Mouse (Mus musculus) intestine, embryonic 14.5 days (tissue): ENCODE results near the gene Rnf220. TPM values are rescaled to one million over a fixed set of nuclear protein-coding genes. Genes with fewer than 3 reads are reported as not detected.

Source experiments
- ATAC-seq: fragments of 200-750 bp; cut with Nextera tagmentation; replicated peaks from 2 replicates; pipeline ENCODE4 v1.8.0; 2017; ENCODE audit warnings: low read depth, moderate number of reproducible peaks, moderate TSS enrichment, moderate library complexity; ENCODE audit not compliant: low FRiP score, low TSS enrichment
- DNase-seq: peaks from one replicate; pipeline ENCODE4 v3.0.0-alpha.2; 2018; ENCODE audit warnings: low spot score
- H3K27ac ChIP-seq: fragments of 300-500 bp; sonication (generic); 2 replicates; pipeline ENCODE4 v1.5.1; 2014; ENCODE audit warnings: low read depth, mild to moderate bottlenecking, control low read depth
- H3K27me3 ChIP-seq: fragments of 300-500 bp; sonication (generic); replicated peaks from 2 replicates; pipeline ENCODE4 v1.6.1; 2014; ENCODE audit warnings: low read length, control low read depth; ENCODE audit not compliant: control insufficient read depth, insufficient read depth
- H3K36me3 ChIP-seq: fragments of 300-500 bp; sonication (generic); 2 replicates; pipeline ENCODE4 v1.6.1; 2014; ENCODE audit warnings: low read length, control low read depth; ENCODE audit not compliant: control insufficient read depth, insufficient read depth
- H3K4me1 ChIP-seq: fragments of 300-500 bp; sonication (generic); replicated peaks from 2 replicates; pipeline ENCODE4 v1.6.1; 2014; ENCODE audit warnings: low read length, control low read depth, mixed read lengths; ENCODE audit not compliant: control insufficient read depth, insufficient read depth
- H3K4me2 ChIP-seq: fragments of 300-500 bp; sonication (generic); 2 replicates; pipeline ENCODE4 v1.6.1; 2014; ENCODE audit warnings: low read length
- H3K4me3 ChIP-seq: fragments of 300-500 bp; sonication (generic); 2 replicates; pipeline ENCODE4 v1.5.1; 2014; ENCODE audit warnings: low read depth, low read length, control low read depth, mixed read lengths
- H3K9ac ChIP-seq: fragments of 300-500 bp; sonication (generic); 2 replicates; pipeline ENCODE4 v1.6.1; 2014; ENCODE audit warnings: mild to moderate bottlenecking, low read length
- H3K9me3 ChIP-seq: fragments of 300-500 bp; sonication (generic); 2 replicates; pipeline ENCODE4 v1.6.1; 2016; ENCODE audit warnings: low read length, control low read depth; ENCODE audit not compliant: control insufficient read depth
- WGBS: fragments of 180-500 bp; shearing (Covaris S2); extraction: QIAGEN DNeasy Blood & Tissue Kit; methylation state at CpG from one replicate; pipeline ENCODE4 v1.1.7; 2014; 5-methylcytosine and 5-hydroxymethylcytosine counted together
- polyA plus RNA-seq: library from polyadenylated mRNA; unstranded; fragments of >200 nt; fragmentation: Nextera tagmentation; extraction: Ambion mirVana; gene quantifications from 2 replicates; pipeline ENCODE4 v1.2.1, GENCODE M21; 2014

Rnf220 gene
- 58.7 and 65.1 TPM in 2 replicates for polyA plus RNA-seq

DNA sequence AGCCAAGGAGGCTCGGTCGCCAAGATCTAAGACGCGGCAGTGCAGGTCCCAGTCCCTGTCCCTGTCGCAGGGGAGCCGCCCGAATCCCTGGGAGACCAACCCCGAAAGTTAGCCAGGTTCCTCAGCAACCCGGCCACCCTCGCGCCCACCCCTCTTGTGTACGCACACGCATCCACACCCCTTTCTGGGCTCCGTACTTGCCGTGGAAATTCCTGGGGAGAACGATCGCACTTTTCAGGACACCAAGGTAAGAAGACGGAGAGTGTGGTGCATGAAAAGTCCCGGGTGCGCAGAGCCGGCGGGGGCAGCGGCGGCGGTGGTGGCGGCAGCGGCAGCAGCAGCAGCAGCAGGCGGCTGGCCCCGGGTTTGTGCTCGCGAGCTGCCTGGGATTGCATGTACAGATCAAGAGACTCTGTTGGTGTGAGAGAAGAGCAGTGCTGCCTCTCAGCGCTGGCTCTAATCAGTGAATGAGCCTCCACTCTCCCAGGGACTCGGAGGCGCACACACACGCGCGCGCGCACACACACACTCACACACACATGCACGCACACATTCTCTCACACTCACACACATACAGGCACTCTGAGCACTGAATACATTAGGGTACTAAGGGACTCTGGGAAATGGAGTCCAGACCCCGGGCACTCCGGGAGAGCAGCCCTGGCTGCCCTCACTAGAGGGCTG, at the start of gene Rnf220:
TSS of gene Rnf220 (minus strand) at position 571 of the 684 bp plus-strand sequence.
- DNase-seq (peak; percentile 83), ATAC-seq (peak; percentile 75)
- Histone ChIP-seq H3K4me1 (peaks cover 12% of the 10 kb centered on the region), H3K4me3 (peak within 1 kb of the TSS; percentile 37), H3K4me2 (peak within 1 kb of the TSS; percentile 65), H3K9me3 (0 out of 2 replicates have a peak, but pooled peaks cover 2% of the 10 kb centered on the region), H3K27ac (no peak within 1 kb of the TSS), H3K36me3 (no peaks in the 10 kb centered on the region), H3K27me3 (peaks cover 70% of the 10 kb centered on the region), H3K9ac (no peak within 1 kb of the TSS)
- under 1% methylated on average over 42 of the region's 42 CpGs for WGBS

DNA sequence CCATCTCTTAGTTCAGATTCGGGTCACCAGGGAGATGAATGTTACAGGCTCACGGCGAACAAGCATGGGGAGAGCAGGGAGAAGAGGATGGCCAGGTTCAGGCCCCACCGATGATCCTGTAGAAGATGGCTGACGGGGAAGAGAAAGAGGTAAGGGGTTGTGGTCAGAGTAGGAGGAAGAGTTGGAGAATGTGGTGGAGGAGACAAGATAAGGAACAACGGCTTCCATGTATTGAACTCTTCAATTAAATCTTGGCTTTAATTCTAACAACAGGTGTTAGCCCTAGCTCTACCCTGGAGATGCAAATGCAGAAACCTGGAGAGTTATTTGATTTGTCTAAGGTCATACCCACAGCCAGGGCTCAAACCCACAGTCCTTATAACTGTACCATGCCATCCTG, 49.8 kb upstream of the Rnf220 start:
- no peaks in the 10 kb centered on the region for H3K27me3 ChIP-seq
- H3K4me3 ChIP-seq: no peak overlapping the region
- peaks cover 8% of the 10 kb centered on the region for H3K4me1 ChIP-seq
- 83% methylated on average over 6 of the region's 6 CpGs for WGBS
- H3K9ac ChIP-seq: no peak overlapping the region
- H3K36me3 ChIP-seq: no peaks in the 10 kb centered on the region
- no peaks in the 10 kb centered on the region for H3K9me3 ChIP-seq
- ATAC-seq: no peak
- H3K27ac ChIP-seq: no peak overlapping the region
- no peak overlapping the region for H3K4me2 ChIP-seq
- no peak for DNase-seq

DNA sequence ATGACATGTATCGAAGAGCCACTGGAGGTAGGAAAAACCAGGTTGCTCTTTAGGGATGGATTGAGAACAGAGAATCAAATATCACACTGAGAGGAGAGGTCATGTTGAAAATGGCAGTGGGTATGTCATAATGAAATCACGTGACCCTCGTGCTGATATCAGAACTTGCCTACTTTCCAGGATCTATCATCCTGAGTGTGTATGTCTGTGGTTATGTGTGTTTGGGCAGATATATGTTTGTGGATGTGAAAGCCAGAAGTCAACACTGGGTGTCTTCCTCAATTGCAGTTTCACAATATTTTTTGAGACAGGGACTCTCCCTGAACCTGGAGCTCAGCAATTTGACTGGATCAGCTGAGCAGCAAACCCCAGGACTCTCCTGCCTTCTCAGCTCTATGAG, 48.6 kb upstream of the Rnf220 start:
- Histone ChIP-seq H3K4me2 (no peak overlapping the region), H3K4me3 (no peak overlapping the region), H3K9ac (no peak overlapping the region), H3K27ac (no peak overlapping the region), H3K27me3 (no peaks in the 10 kb centered on the region), H3K4me1 (no peaks in the 10 kb centered on the region), H3K9me3 (no peaks in the 10 kb centered on the region), H3K36me3 (no peaks in the 10 kb centered on the region)
- ATAC-seq (no peak), DNase-seq (no peak)
- 84% methylated on average over 3 of the region's 3 CpGs for WGBS

DNA sequence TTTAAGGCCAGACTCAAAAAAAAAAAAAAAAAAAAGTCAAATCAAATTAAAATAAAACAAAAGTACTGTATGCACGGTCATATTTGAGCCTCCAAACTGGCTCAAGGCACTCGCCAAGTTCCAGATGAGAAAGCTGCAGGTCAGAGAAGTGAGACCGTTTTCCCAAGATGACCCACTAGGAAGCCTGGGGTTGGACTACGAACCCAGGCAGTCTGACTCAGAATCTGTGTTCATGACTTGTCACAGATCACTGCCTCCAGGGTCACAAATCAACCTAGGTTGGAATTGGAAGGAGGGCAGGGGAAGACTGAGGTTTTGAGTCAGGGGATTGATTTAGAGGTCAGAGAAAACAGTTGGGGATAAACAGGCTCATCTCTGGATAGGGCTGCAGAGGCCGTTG, 43.7 kb upstream of the Rnf220 start:
- H3K27me3 ChIP-seq: no peaks in the 10 kb centered on the region
- H3K4me1 ChIP-seq: no peaks in the 10 kb centered on the region
- 72% methylated on average over 5 of the region's 5 CpGs for WGBS
- H3K4me2 ChIP-seq: no peak overlapping the region
- no peak overlapping the region for H3K27ac ChIP-seq
- H3K4me3 ChIP-seq: no peak overlapping the region
- no peaks in the 10 kb centered on the region for H3K36me3 ChIP-seq
- H3K9me3 ChIP-seq: no peaks in the 10 kb centered on the region
- no peak for ATAC-seq
- no peak overlapping the region for H3K9ac ChIP-seq
- no peak for DNase-seq

DNA sequence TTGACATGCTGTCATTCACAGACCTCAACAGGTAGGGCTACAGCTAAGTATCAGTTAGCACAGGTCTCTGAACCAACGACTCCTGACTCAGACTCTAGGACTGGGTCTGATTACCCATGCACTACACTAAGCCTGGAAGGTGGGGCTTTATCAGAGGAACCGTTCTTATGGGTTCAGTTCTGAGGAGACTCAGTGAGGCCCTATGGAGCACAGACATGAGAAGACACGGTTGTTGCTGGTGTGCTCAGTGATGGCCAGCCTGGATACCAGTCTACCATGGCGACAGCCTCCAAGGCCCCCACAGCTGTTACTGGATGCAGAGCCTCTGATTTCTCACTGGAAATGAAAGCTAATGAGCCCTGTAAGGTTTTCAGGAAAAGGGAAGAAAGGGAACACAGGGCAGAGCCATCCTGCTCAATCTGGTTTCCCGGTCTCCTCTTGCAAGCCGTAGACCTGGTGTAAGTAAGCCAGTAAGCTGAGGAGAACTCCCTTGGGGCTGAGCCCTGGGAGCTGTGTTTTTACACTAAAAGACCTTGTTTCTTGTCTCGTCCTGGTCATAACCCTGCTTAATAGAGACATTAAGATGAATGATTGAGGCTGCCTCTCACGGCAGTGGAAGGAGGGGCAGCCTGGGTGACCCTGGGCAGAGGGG, 42.6 kb upstream of the Rnf220 start:
- no peaks in the 10 kb centered on the region for H3K4me1 ChIP-seq
- H3K27me3 ChIP-seq: no peaks in the 10 kb centered on the region
- DNase-seq (no peak), ATAC-seq (no peak)
- H3K9ac ChIP-seq: no peak overlapping the region
- no peak overlapping the region for H3K4me3 ChIP-seq
- H3K36me3 ChIP-seq: no peaks in the 10 kb centered on the region
- no peak overlapping the region for H3K27ac ChIP-seq
- no peak overlapping the region for H3K4me2 ChIP-seq
- no peaks in the 10 kb centered on the region for H3K9me3 ChIP-seq
- WGBS: 64% methylated on average over 8 of the region's 8 CpGs

DNA sequence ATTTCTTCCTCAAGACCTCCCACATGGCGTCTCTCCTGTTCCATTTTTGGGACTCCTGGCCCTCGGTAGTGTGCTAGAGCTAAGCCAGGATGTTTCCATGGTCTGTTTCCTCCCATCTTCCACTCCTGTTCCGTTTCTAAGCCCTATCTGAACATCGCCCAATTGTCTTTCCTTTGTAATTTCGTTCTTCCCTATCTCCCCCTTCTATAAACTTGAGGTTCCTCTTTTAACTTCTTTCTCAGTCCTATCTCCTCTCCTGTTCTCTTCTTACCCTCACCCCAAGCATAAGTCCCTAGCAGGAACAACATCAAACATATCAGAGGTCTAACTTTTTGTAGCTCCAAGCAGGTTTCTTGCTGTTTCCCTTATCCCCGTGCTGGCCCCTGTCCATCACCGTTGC, 40.1 kb upstream of the Rnf220 start:
- H3K9me3 ChIP-seq: no peaks in the 10 kb centered on the region
- H3K27me3 ChIP-seq: no peaks in the 10 kb centered on the region
- H3K4me3 ChIP-seq: no peak overlapping the region
- no peaks in the 10 kb centered on the region for H3K4me1 ChIP-seq
- no peaks in the 10 kb centered on the region for H3K36me3 ChIP-seq
- H3K9ac ChIP-seq: no peak overlapping the region
- no peak overlapping the region for H3K4me2 ChIP-seq
- H3K27ac ChIP-seq: no peak overlapping the region
- ATAC-seq (no peak), DNase-seq (no peak)
- 88% methylated on average over 7 of the region's 7 CpGs for WGBS

DNA sequence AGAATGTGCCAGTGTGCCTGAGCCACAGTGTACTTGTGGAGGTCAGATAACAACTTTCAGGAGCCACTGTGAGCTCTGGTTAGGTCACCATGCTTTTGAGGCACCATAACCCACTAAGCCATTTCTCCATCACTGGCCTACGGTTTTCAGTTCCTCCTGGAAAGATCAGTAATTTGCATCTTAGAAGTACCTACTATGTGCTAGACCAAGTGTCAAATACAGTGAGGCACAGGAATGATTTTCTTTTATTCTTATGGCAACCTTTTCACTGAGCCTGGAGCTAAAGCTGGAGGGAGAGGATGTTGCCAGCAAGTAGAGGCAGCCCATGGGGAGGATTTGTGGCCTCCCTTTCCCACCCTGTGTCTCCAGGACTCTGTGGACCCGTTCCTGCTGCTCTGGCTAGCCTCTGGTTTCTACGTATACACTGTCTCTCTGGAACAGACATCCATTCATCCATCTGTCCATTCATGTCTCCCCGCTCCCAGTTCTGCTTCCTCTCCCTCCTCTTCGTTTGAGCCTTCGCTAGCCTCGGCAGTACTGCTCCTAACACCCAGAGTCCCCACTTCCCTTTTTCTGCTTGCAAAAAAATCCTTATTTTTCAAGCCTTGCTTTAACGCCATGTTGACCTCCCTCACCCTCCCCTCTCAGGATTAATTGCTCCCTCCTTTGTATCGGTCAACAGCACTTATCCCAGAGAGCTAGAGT, 38.8 kb upstream of the Rnf220 start:
- H3K4me3 ChIP-seq: no peak overlapping the region
- no peak overlapping the region for H3K27ac ChIP-seq
- no peaks in the 10 kb centered on the region for H3K9me3 ChIP-seq
- H3K9ac ChIP-seq: no peak overlapping the region
- no peaks in the 10 kb centered on the region for H3K27me3 ChIP-seq
- no peak for ATAC-seq
- DNase-seq: no peak
- no peaks in the 10 kb centered on the region for H3K4me1 ChIP-seq
- no peaks in the 10 kb centered on the region for H3K36me3 ChIP-seq
- H3K4me2 ChIP-seq: no peak overlapping the region
- WGBS: 56% methylated on average over 9 of the region's 9 CpGs

DNA sequence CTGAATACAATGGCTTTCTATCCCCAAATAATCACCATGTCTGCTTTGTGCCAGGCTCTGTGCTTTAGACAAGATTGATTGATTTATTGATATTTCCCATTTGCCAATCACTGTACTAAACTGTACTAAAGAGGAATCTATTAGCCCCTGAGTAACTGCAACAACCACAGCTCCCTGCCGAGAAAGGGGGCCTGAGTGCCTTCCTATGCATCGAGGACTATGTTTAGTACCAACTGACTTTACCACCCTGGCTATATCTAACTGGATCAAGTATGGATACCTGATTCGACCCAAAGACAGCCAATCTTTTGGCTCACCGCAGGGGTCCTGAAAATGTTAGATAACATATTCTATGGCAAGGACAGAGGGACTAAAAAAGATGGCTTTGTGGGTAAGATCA, 33.0 kb upstream of the Rnf220 start:
- no peaks in the 10 kb centered on the region for H3K27me3 ChIP-seq
- DNase-seq (no peak), ATAC-seq (no peak)
- no peaks in the 10 kb centered on the region for H3K36me3 ChIP-seq
- no peak overlapping the region for H3K27ac ChIP-seq
- H3K9me3 ChIP-seq: no peaks in the 10 kb centered on the region
- no peaks in the 10 kb centered on the region for H3K4me1 ChIP-seq
- 74% methylated on average over 4 of the region's 4 CpGs for WGBS
- no peak overlapping the region for H3K4me2 ChIP-seq
- H3K9ac ChIP-seq: no peak overlapping the region
- H3K4me3 ChIP-seq: no peak overlapping the region
